Mouse (Mus musculus): Measurements from ENCODE around the gene Myo1c. TPM values are rescaled to one million over a fixed set of nuclear protein-coding genes. Genes with fewer than 3 reads are reported as not detected.
A peak's percentile ranks its signal among the peaks of the same experiment; 100 is the strongest.
"Not testable (repeated sequence)": the region's sequence is repeated elsewhere in the genome, so short reads cannot be mapped to it uniquely, and the experiment has no call there.

Myo1c gene
- total RNA-seq, 4 experiments from 2014 or later = 17.0 to 24.3 (median 20.5) TPM

- no peak for DNase-seq (ENCODE audit: low spot score in 2 of 2)
Observed at GRCm38 (mm10) chr11:75666296-75666695, 16.0 kb downstream of the Myo1c start.

DNA sequence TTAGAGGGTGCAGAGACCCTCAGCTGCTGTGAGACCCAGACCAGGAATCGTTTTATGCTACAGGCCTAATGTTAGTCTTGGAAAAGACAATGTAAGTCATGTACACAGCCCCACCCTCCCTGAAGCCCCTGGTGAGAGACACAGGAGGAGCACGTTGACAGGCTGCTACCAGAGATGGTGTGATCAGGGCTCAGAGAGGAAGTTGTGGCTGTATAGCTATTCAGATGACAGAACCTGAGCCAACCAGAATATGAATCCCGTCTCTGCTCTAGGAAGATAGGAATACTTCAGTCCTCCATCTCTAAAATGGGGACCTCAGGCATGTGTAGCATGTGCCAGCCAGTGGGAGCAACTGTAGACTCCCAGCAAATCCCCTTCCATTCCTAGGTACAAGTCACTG lies 18.3 kb downstream of the Myo1c start:
- no peak for DNase-seq (ENCODE audit: low spot score in 2 of 2)

GRCm38 (mm10) chr11:75669176-75669852 lies 19.0 kb downstream of the Myo1c start:
- no peak for DNase-seq (ENCODE audit: low spot score in 2 of 2)

DNA sequence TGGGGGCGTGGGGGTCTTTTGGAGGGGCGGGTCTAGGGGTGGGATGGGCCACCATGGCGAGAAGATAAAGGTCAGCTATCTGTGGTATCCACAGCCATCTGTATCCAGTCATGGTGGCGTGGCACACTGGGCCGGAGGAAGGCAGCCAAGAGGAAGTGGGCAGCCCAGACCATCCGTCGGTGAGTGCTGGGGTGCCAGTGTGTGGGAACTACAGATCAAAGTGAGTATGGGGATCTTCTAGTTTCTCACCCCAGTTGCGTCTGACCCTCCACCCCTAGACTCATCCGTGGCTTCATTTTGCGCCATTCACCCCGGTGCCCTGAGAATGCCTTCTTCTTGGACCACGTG lies 19.5 kb downstream of the Myo1c start:
- DNase-seq (ENCODE audit: low spot score in 2 of 2) = no peak

DNA sequence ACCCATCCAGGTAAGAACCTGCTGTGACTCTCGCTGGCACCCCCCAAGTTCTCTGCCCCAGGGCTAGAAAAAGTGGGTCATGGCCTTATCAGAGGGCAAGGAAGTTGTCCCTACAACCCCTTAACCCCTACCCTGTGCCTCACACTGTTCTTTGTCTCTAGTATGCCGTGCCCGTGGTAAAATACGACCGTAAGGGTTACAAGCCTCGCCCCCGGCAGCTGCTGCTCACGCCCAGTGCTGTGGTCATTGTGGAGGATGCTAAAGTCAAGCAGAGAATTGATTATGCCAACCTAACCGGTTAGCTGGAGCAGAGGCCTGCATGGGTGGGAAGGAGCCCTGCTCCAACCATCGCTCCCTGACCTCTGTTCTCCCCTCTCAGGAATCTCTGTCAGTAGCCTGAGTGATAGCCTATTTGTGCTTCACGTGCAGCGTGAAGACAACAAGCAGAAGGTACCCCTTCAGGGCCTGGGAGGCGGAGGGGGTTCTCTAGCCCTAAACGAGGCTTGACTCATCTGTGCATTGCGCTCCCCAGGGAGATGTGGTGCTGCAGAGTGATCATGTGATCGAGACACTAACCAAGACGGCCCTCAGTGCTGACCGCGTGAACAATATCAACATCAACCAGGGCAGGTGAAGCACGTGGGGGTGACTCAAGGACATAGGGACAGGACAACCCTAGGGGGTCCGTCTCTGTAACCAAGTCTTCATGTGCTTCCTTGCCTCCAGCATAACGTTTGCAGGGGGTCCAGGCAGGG lies 21.3 kb downstream of the Myo1c start:
- no peak for DNase-seq (ENCODE audit: low spot score in 2 of 2)

GRCm38 (mm10) chr11:75673411-75673810 lies 23.1 kb downstream of the Myo1c start:
- DNase-seq (ENCODE audit: low spot score in 2 of 2) = no peak

DNA sequence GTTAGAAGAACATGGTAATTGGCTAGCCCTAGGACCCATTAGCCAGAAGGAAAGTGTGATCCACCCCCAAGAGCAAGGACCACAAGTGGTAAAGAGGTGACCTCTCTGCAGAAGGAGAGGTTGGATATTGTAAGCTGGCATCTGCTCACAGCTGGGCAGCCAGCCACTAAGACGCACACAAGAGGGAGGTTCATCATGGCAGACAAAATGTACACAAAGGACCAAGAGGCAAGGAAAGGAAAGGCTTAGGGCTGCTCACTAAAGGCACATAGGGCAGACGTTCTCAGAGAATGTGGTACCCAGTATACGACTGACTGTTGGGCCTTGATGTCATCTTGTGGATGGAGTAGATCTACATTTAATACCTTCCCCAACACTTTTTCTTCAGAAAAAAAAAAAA lies 24.6 kb downstream of the Myo1c start:
- no peak for DNase-seq (ENCODE audit: low spot score in 2 of 2)

DNA sequence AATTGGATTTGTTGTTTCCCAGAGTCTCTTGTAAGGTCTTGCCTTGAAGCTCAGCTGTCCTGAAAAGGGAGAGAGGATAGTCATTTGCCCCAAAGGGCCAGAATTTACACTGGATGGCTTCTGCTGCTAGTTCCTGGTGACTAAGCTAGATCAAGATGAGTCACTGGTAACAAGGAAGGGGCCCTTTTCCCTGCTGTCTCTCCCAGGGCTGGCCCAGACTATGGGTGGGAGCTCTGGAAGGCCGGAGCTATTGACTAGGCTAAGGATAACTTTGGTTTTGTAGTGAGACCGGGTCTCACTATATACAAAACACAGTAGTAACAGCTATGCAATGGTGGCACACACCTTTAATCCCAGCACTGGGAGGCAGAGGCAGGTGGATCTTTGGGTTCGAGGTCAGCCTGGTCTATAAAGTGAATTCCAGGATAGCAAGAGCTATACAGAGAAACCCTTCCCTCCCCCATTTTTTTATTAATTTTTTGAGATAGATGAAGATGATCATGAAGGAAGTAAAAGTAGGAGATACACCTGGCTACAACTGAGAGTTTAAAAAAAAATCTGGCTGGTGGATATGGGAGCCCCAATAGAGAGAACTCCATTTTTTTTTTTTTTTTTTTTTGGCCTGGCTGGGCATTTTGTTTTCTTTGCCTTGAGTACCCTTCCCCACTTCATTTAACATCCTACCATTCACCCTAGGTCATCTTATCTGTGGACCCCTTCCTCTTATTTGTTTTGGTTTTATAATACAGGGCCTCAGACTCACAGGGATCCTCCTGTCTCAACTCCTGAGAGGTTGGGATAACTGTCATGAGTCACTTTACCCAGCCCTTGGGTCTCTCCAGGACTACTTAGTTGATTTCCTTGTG lies 27.8 kb downstream of the Myo1c start:
- no peak for DNase-seq (ENCODE audit: low spot score in 2 of 2)

DNA sequence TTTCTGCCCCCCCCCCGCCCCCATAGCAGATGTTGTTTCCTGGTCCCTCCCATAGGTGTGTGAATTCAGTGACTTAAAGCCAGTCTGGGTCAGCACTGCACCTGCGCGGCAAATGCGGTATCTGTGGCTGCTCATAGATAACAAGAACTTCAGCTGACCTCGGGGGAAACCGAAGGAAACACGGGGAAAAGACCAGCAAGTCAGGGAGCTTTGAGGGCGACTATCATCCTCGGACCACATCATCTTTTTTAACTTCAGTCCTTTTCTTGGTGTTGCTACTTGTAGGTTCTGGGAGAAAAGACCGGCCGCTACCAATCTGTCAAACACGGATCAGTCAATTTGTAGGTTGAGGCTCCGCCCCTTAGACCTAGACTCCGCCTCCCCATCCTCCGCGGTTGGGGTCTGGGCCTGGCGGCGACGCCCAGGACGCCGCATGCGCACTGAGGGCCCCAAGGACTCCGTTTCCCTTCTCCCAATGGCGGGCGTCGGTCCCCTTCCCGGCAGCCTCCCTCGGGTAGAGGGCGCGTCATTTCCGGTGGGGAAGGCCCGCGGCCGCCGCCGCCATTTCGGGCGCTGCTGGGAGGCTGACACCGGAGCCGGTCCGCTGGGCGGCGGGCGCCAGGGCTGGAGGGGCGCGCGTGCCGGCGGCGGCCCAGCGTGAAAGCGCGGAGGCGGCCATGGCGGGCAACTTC lies 28.6 kb downstream of the Myo1c start, which contains the start of gene Crk:
Gene Crk, plus strand, starts transcription at position 513 of the 692 bp plus-strand sequence.
- DNase-seq (ENCODE audit: low spot score in 2 of 2) = peak; percentile 95

DNA sequence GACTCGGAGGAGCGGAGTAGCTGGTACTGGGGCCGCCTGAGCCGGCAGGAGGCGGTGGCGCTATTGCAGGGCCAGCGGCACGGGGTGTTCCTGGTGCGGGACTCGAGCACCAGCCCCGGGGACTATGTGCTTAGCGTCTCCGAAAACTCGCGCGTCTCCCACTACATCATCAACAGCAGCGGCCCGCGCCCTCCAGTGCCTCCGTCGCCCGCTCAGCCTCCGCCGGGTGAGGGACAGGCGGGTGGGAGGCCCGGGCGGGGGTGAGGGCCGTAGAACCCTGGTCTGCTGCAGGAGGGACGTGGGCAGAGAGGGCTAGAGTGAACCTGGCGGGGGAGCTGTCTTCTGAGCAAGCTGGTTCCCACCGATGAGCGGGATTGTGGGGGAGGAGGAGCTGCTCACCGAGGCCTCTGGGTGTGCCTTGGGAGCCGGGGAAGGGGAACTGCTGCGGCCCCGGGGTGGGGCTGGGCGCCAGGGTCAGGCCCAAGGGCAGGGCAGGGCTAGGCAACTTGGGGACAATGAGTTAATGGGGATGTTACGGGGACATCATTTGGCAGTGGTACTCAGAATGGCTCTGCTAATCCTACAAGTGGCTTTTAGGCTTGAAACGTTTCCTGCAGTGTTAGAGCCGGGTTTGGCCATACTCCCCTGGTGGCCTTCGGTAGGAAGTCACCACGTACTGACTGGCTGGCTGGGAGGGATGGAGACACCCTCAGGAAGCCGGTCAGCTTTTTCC lies 29.3 kb downstream of the Myo1c start:
- peak; percentile 33 to 57 for DNase-seq (ENCODE audit: low spot score in 2 of 2)

DNA sequence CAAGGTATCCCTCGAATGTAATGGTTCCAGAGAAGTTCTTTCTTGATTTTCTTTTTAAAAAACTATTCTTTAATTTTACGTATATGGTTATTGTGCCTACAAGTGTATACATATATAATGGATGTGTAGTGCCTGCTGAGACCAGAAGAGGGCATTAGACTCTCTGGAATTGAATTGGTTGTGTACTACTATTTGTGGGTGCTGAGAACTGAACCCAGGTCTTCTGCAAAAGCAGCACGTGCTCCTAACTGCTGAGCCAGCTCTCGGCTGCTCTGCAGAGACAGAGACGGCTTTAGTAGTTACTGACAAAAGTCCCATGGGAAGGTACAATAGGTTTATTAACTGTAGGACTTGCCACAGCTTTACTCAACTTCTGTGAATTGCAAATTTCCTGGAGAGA lies 34.2 kb downstream of the Myo1c start:
- no peak for DNase-seq (ENCODE audit: low spot score in 2 of 2)

GRCm38 (mm10) chr11:75684956-75685355 lies 34.7 kb downstream of the Myo1c start:
- DNase-seq (ENCODE audit: low spot score in 2 of 2) = no peak

DNA sequence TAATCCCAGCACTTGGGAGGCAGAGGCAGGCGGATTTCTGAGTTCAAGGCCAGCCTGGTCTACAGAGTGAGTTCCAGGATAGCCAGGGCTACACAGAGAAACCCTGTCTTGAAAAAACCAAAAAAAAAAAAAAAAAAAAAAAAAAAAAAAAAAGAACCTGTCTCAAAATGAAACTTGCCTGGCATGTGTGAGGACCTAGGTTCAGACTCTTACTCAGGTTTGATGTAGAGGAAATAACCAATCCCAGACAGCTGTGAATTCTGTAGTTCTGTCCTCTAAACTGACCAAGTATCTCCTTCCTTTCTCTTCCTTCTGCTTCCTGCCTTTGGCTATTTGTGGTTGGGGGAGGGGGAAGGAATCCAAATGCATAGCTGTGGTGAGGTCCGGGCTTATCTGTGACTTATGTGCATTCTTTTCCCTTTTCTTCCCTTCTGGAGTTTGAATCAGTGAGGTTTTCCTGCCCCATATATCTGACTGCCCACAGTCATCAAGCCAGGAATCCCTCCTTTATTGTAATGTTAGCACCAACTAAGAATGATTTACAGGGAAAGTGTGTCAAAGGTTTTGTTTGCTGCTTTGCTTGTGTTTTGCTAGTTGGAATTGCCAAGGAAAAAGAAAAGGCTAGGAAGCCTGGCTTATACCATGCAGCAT lies 37.2 kb downstream of the Myo1c start:
- DNase-seq (ENCODE audit: low spot score in 2 of 2) = no peak

GRCm38 (mm10) chr11:75688132-75688531 lies 37.8 kb downstream of the Myo1c start:
- no peak for DNase-seq (ENCODE audit: low spot score in 2 of 2)

- DNase-seq (ENCODE audit: low spot score in 2 of 2) = no peak
Observed at GRCm38 (mm10) chr11:75689977-75690376, 39.7 kb downstream of the Myo1c start.

GRCm38 (mm10) chr11:75691047-75691446 lies 40.7 kb downstream of the Myo1c start:
- DNase-seq (ENCODE audit: low spot score in 2 of 2) = no peak

DNA sequence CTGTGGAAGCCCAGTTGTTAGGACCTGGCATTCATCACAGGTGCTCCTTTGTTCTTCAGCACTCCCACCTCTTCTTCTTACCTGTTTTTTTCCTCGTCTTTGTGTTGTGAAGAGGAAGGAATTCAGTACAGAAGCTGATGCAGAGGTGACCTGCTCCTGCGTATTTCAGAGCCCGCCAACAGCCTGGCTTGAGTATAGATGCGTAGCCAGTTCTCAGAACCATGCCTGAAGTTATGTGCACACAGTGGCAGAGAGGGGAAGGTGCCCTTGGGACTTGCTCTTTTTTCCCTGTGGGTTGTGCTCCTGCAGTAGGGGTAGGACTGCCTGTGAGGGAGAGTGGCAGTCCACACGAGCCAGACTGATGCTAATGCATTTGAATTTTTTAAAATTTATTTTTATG lies 43.3 kb downstream of the Myo1c start:
- DNase-seq (ENCODE audit: low spot score in 2 of 2) = no peak

GRCm38 (mm10) chr11:75697464-75697863 lies 47.2 kb downstream of the Myo1c start:
- DNase-seq (ENCODE audit: low spot score in 2 of 2) = not testable (repeated sequence)

- DNase-seq (ENCODE audit: low spot score in 2 of 2) = no peak
Observed at GRCm38 (mm10) chr11:75700557-75700956, 50.3 kb downstream of the Myo1c start.

DNA sequence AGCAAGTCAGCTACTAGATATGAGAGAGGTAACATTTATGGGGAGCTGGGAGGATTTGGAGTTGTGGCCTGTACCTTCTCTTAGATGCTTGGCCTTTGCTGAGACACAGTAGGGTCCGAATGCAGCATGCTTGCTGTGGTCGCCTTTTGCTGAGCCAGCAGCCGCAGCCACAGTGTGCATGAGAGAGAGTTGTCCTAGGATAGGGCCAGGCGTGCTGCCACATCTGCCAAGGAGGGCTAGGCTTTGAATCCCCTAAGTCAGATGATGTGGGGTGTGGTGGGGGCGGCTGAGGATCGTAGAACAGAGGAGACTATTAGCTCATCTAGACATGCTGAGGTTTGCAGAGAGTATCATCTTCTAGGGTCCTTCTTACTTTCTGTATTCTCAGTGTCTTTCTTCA lies 52.5 kb downstream of the Myo1c start:
- DNase-seq (ENCODE audit: low spot score in 2 of 2) = no peak

Measured in layer of hippocampus, adult 8-10 months (tissue).